ENCODE assay signal across 8 mouse cellular contexts in genomic region chr19:8711949-8712869, GRCm38 (mm10). TPM values are rescaled to one million over a fixed set of nuclear protein-coding genes. Genes with fewer than 3 reads are reported as not detected.
DNase-seq lines count a peak whose midpoint lies in the region; ATAC-seq and TF ChIP-seq lines count a peak whose summit lies in the region.

No protein-coding gene starts in this region.

- peaks cover 22% of the 10 kb centered on the region; the same call in 1 of the 2 replicates for H3K9me3 ChIP-seq in E14TG2a.4 (ENCODE audit: low read length)
- no peaks in the 10 kb centered on the region for H3K9me3 ChIP-seq in liver, embryonic 15.5 days (replicated peaks)
- H3K9me3 ChIP-seq in stomach, embryonic 15.5 days: no peaks in the 10 kb centered on the region

- H3K4me2 ChIP-seq in liver, embryonic 15.5 days: peak overlapping the region; percentile 76
- peak overlapping the region; percentile 73 for H3K4me2 ChIP-seq in stomach, embryonic 15.5 days

- peaks cover 79% of the 10 kb centered on the region for H3K4me1 ChIP-seq in E14TG2a.4 (replicated peaks; ENCODE audit: low read depth, low read length)
- H3K4me1 ChIP-seq in liver, embryonic 15.5 days (replicated peaks): peaks cover 87% of the 10 kb centered on the region
- peaks cover 19% of the 10 kb centered on the region for H3K4me1 ChIP-seq in stomach, embryonic 15.5 days

- no peak for TF ChIP-seq CTCF in E14TG2a.4 (conservative IDR thresholded peaks at IDR 0.05; ENCODE audit: low read length)

- peak overlapping the region; percentile 97 for H3K27ac ChIP-seq in liver, embryonic 15.5 days (replicated peaks)
- H3K27ac ChIP-seq in stomach, embryonic 15.5 days: peak overlapping the region; percentile 92

- peak overlapping the region; percentile 93 for H3K9ac ChIP-seq in liver, embryonic 15.5 days
- peak overlapping the region; percentile 70; the same call in 1 of the 2 replicates for H3K9ac ChIP-seq in stomach, embryonic 15.5 days

- H3K27me3 ChIP-seq in E14TG2a.4 (ENCODE audit: insufficient read depth, low read length): no peaks in the 10 kb centered on the region
- no peaks in the 10 kb centered on the region for H3K27me3 ChIP-seq in liver, embryonic 15.5 days
- no peaks in the 10 kb centered on the region for H3K27me3 ChIP-seq in stomach, embryonic 15.5 days (replicated peaks)

- DNase-seq in embryo, embryonic 10.5 days (ENCODE audit: low spot score): peak; percentile 15
- DNase-seq in embryo, embryonic 9.5 days (ENCODE audit: extremely low spot score): no peak
- no peak for DNase-seq in adrenal gland, postnatal 25 days
- no peak for DNase-seq in urinary bladder, adult 18-20 months (ENCODE audit: low spot score in 2 of 2)

- peaks cover 56% of the 10 kb centered on the region for H3K36me3 ChIP-seq in E14TG2a.4 (ENCODE audit: insufficient read depth, low read length)
- H3K36me3 ChIP-seq in liver, embryonic 15.5 days (replicated peaks): peaks cover 56% of the 10 kb centered on the region
- H3K36me3 ChIP-seq in stomach, embryonic 15.5 days: peaks cover 27% of the 10 kb centered on the region

- ATAC-seq in granulocyte monocyte progenitor cell, adult 5-6 weeks (replicated peaks; ENCODE audit: poor library complexity, severe bottlenecking): peak; percentile 9; the same call in 1 of the 2 replicates
- no peak for ATAC-seq in liver, embryonic 15.5 days (ENCODE audit: insufficient read depth)
- ATAC-seq in stomach, embryonic 15.5 days (ENCODE audit: insufficient read depth, low FRiP score, low read depth): no peak

- WGBS in liver, embryonic 15.5 days (ENCODE audit: insufficient replicate concordance): 32% methylated on average over 10 of the region's 10 CpGs
- 48% methylated on average over 10 of the region's 10 CpGs for WGBS in stomach, embryonic 15.5 days

- peak overlapping the region; percentile 95 for H3K4me3 ChIP-seq in E14TG2a.4 (replicated peaks; ENCODE audit: low read length)
- peak overlapping the region; percentile 91 for H3K4me3 ChIP-seq in liver, embryonic 15.5 days (replicated peaks)
- peak overlapping the region; percentile 92 for H3K4me3 ChIP-seq in stomach, embryonic 15.5 days (replicated peaks)

RNA-seq across cellular contexts. Expression of gene Slc3a2, which starts 11.0 kb away (rescaled TPM):
- total RNA-seq in granulocyte monocyte progenitor cell, adult 5-6 weeks (2014; fragmentation: Nextera tagmentation): 60.1 and 70.1 TPM in 2 replicates
- 78.5 and 87.2 TPM in 2 replicates for total RNA-seq in granulocyte monocyte progenitor cell, adult 5-6 weeks (2017)
- 124 and 132 TPM in 2 replicates for polyA plus RNA-seq in liver, embryonic 15.5 days (2015; fragmentation: Nextera tagmentation; extraction: Ambion mirVana)
- polyA plus RNA-seq in stomach, embryonic 15.5 days (2015; fragmentation: Nextera tagmentation; extraction: Ambion mirVana): 111 and 122 TPM in 2 replicates
- total RNA-seq in adrenal gland, postnatal 25 days (2021): 269 and 403 TPM in 2 replicates

RNA-seq across cellular contexts. Expression of gene Wdr74, which starts 23.4 kb away (rescaled TPM):
- total RNA-seq in granulocyte monocyte progenitor cell, adult 5-6 weeks (2014; fragmentation: Nextera tagmentation): 122 and 136 TPM in 2 replicates
- 96.6 and 196 TPM in 2 replicates for total RNA-seq in granulocyte monocyte progenitor cell, adult 5-6 weeks (2017)
- 48.8 and 53.0 TPM in 2 replicates for polyA plus RNA-seq in liver, embryonic 15.5 days (2015; fragmentation: Nextera tagmentation; extraction: Ambion mirVana)
- 76.3 and 90.4 TPM in 2 replicates for polyA plus RNA-seq in stomach, embryonic 15.5 days (2015; fragmentation: Nextera tagmentation; extraction: Ambion mirVana)
- total RNA-seq in adrenal gland, postnatal 25 days (2021): 52.0 and 57.7 TPM in 2 replicates

RNA-seq across cellular contexts. Expression of gene 1700092M07Rik, which starts 28.3 kb away (rescaled TPM):
- total RNA-seq in granulocyte monocyte progenitor cell, adult 5-6 weeks (2014; fragmentation: Nextera tagmentation): not detected in 2 replicates
- 2.5 TPM in 2 replicates for total RNA-seq in granulocyte monocyte progenitor cell, adult 5-6 weeks (2017)
- 0.43 and 0.62 TPM in 2 replicates for polyA plus RNA-seq in liver, embryonic 15.5 days (2015; fragmentation: Nextera tagmentation; extraction: Ambion mirVana)
- 1.4 and 1.7 TPM in 2 replicates for polyA plus RNA-seq in stomach, embryonic 15.5 days (2015; fragmentation: Nextera tagmentation; extraction: Ambion mirVana)
- total RNA-seq in adrenal gland, postnatal 25 days (2021): 2.6 and 2.8 TPM in 2 replicates

RNA-seq across cellular contexts. Expression of gene Stx5a, which starts 29.0 kb away (rescaled TPM):
- 63.4 and 64.7 TPM in 2 replicates for total RNA-seq in granulocyte monocyte progenitor cell, adult 5-6 weeks (2014; fragmentation: Nextera tagmentation)
- 43.0 and 62.0 TPM in 2 replicates for total RNA-seq in granulocyte monocyte progenitor cell, adult 5-6 weeks (2017)
- polyA plus RNA-seq in liver, embryonic 15.5 days (2015; fragmentation: Nextera tagmentation; extraction: Ambion mirVana): 53.5 and 53.8 TPM in 2 replicates
- 132 and 134 TPM in 2 replicates for polyA plus RNA-seq in stomach, embryonic 15.5 days (2015; fragmentation: Nextera tagmentation; extraction: Ambion mirVana)
- 92.3 and 106 TPM in 2 replicates for total RNA-seq in adrenal gland, postnatal 25 days (2021)

RNA-seq across cellular contexts. Expression of gene Nxf1, which starts 44.7 kb away (rescaled TPM):
- 268 and 347 TPM in 2 replicates for total RNA-seq in granulocyte monocyte progenitor cell, adult 5-6 weeks (2014; fragmentation: Nextera tagmentation)
- total RNA-seq in granulocyte monocyte progenitor cell, adult 5-6 weeks (2017): 89.4 and 113 TPM in 2 replicates
- polyA plus RNA-seq in liver, embryonic 15.5 days (2015; fragmentation: Nextera tagmentation; extraction: Ambion mirVana): 81.2 and 91.6 TPM in 2 replicates
- polyA plus RNA-seq in stomach, embryonic 15.5 days (2015; fragmentation: Nextera tagmentation; extraction: Ambion mirVana): 159 and 160 TPM in 2 replicates
- 128 and 179 TPM in 2 replicates for total RNA-seq in adrenal gland, postnatal 25 days (2021)
